ENCODE assay signal across 21 mouse cellular contexts in the genomic region with DNA sequence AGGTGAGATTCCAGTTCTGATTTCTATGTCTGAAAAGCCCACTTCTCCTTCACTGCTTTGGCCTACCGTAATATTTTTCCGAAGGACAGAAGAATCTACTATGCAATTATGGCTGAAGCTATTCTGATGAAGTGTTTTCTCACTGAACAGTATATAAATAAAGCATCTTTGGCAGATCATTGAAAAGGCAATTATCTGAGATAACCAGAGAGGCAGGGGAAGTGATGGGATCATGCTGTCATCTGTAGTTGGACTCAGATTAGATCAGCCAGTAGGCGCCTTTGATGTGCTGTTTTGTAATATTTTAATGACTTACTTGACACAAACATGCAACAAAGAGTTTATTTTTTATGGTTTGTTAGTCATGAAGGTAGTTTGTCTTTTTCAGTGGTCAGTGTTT.
DNase-seq lines count a peak whose midpoint lies in the region; ATAC-seq and TF ChIP-seq lines count a peak whose summit lies in the region.
"Had no signal": no experiment of that assay in that cellular context is flagged by ENCODE, and none has a peak within 500 bp of the region (broad histone marks: within the 10 kb centered on the region; RNA-seq: fewer than 3 reads in every experiment).

No protein-coding gene starts in this region.

- no peak for DNase-seq in lung, postnatal 25 days (ENCODE audit: low spot score)
- peak; percentile 33 for DNase-seq in lung, postnatal 0 days (ENCODE audit: low spot score)
- DNase-seq in lung, postnatal 14 days: no peak
- DNase-seq: adrenal gland, adult 2 months; adrenal gland, postnatal 10 days; adrenal gland, postnatal 25 days; cerebellum, adult 11 months; cerebellum, adult 18-20 months; cerebellum, adult 8-10 months; cerebellum, adult 9-11 months; cerebellum, postnatal 14 days; cerebellum, postnatal 36 days; embryo, embryonic 11 days had no signal

- H3K27ac ChIP-seq in lung, embryonic 15.5 days: no peak overlapping the region
- H3K27ac ChIP-seq in lung, postnatal 0 days (ENCODE audit: low read length): no peak overlapping the region
- H3K27ac ChIP-seq: embryonic facial prominence, embryonic 13.5 days; embryonic facial prominence, embryonic 15.5 days; forebrain, embryonic 10.5 days; forebrain, embryonic 12.5 days had no signal

- WGBS in lung, embryonic 15.5 days: 53% methylated on average over 3 of the region's 3 CpGs
- 63% methylated on average over 3 of the region's 3 CpGs for WGBS in lung, postnatal 0 days

- H3K36me3 ChIP-seq in lung, embryonic 15.5 days: no peaks in the 10 kb centered on the region
- H3K36me3 ChIP-seq in lung, postnatal 0 days (ENCODE audit: insufficient read depth, low read length): no peaks in the 10 kb centered on the region
- H3K36me3 ChIP-seq: embryonic facial prominence, embryonic 13.5 days; embryonic facial prominence, embryonic 15.5 days; forebrain, embryonic 10.5 days; forebrain, embryonic 12.5 days had no signal

- TF ChIP-seq CTCF in lung, postnatal 0 days (IDR thresholded peaks at IDR 0.05): no peak

- no peaks in the 10 kb centered on the region for H3K9me3 ChIP-seq in lung, embryonic 15.5 days
- H3K9me3 ChIP-seq in lung, postnatal 0 days (ENCODE audit: low read length): no peaks in the 10 kb centered on the region
- H3K9me3 ChIP-seq: embryonic facial prominence, embryonic 13.5 days; embryonic facial prominence, embryonic 15.5 days; forebrain, embryonic 10.5 days; forebrain, embryonic 12.5 days had no signal

- no peak overlapping the region for H3K4me3 ChIP-seq in lung, embryonic 15.5 days
- no peak overlapping the region for H3K4me3 ChIP-seq in lung, postnatal 0 days (ENCODE audit: low read depth, low read length)
- H3K4me3 ChIP-seq: embryonic facial prominence, embryonic 13.5 days; embryonic facial prominence, embryonic 15.5 days; erythroblast, embryonic 14.5 days; forebrain, embryonic 10.5 days; forebrain, embryonic 12.5 days had no signal

- no peaks in the 10 kb centered on the region for H3K4me1 ChIP-seq in lung, embryonic 15.5 days
- H3K4me1 ChIP-seq in lung, postnatal 0 days (ENCODE audit: insufficient read depth, low read depth, low read length): no peaks in the 10 kb centered on the region
- H3K4me1 ChIP-seq: embryonic facial prominence, embryonic 13.5 days; embryonic facial prominence, embryonic 15.5 days; forebrain, embryonic 10.5 days; forebrain, embryonic 12.5 days had no signal

- no peak overlapping the region for H3K4me2 ChIP-seq in lung, embryonic 15.5 days
- no peak overlapping the region for H3K4me2 ChIP-seq in lung, postnatal 0 days (replicated peaks; ENCODE audit: low read depth, low read length)
- H3K4me2 ChIP-seq: embryonic facial prominence, embryonic 13.5 days; embryonic facial prominence, embryonic 15.5 days; forebrain, embryonic 12.5 days had no signal

- TF ChIP-seq EP300 in lung, postnatal 0 days (IDR thresholded peaks at IDR 0.05): no peak

- no peak overlapping the region for H3K9ac ChIP-seq in lung, embryonic 15.5 days
- H3K9ac ChIP-seq in lung, postnatal 0 days (replicated peaks; ENCODE audit: low read depth): no peak overlapping the region
- H3K9ac ChIP-seq: embryonic facial prominence, embryonic 13.5 days; embryonic facial prominence, embryonic 15.5 days; forebrain, embryonic 12.5 days had no signal

- H3K27me3 ChIP-seq in lung, embryonic 15.5 days: no peaks in the 10 kb centered on the region
- no peaks in the 10 kb centered on the region for H3K27me3 ChIP-seq in lung, postnatal 0 days (replicated peaks; ENCODE audit: insufficient read depth, low read length)
- H3K27me3 ChIP-seq: embryonic facial prominence, embryonic 13.5 days; embryonic facial prominence, embryonic 15.5 days; forebrain, embryonic 12.5 days had no signal

- ATAC-seq in lung, embryonic 15.5 days (ENCODE audit: borderline replicate concordance, extremely low read depth, low FRiP score, low TSS enrichment): peak; percentile 76; the same call in 1 of the 2 replicates
- ATAC-seq in lung, postnatal 0 days: peak; percentile 35; the same call in 1 of the 2 replicates
- ATAC-seq: forebrain, embryonic 14.5 days; forebrain, embryonic 16.5 days had no signal
